In genomic region chr2:91526294-91527146, GRCm38 (mm10) we compare ENCODE assay signal across 8 mouse cellular contexts. TPM values are rescaled to one million over a fixed set of nuclear protein-coding genes. Genes with fewer than 3 reads are reported as not detected.
DNase-seq lines count a peak whose midpoint lies in the region; ATAC-seq and TF ChIP-seq lines count a peak whose summit lies in the region.

Ckap5 (plus strand) TSS chr2:91526762.

- H3K27me3 ChIP-seq in embryonic facial prominence, embryonic 13.5 days: no peaks in the 10 kb centered on the region
- H3K27me3 ChIP-seq in kidney, adult 2 months (replicated peaks; ENCODE audit: control insufficient read depth, insufficient read depth, low read length): no peaks in the 10 kb centered on the region
- H3K27me3 ChIP-seq in limb, embryonic 12.5 days: no peaks in the 10 kb centered on the region
- H3K27me3 ChIP-seq in midbrain, embryonic 15.5 days (replicated peaks): no peaks in the 10 kb centered on the region
- H3K27me3 ChIP-seq in spleen, adult 2 months (ENCODE audit: control insufficient read depth, insufficient read depth, low read length): no peaks in the 10 kb centered on the region; the same call in 1 of the 2 replicates

- TF ChIP-seq CTCF in kidney, adult 2 months (conservative IDR thresholded peaks at IDR 0.05; ENCODE audit: insufficient read depth, insufficient read length, low read depth, low read length): no peak
- TF ChIP-seq CTCF in spleen, adult 2 months (IDR thresholded peaks at IDR 0.05; ENCODE audit: extremely low read depth, insufficient read depth, insufficient read length, insufficient replicate concordance): no peak

- 1% methylated on average over 62 of the region's 64 CpGs for WGBS in embryonic facial prominence, embryonic 13.5 days
- WGBS in kidney, adult 2 months: under 1% methylated on average over 64 of the region's 64 CpGs
- WGBS in limb, embryonic 12.5 days: 2% methylated on average over 64 of the region's 64 CpGs
- 1% methylated on average over 62 of the region's 64 CpGs for WGBS in midbrain, embryonic 15.5 days
- 1% methylated on average over 64 of the region's 64 CpGs for WGBS in spleen, adult 2 months

- TF ChIP-seq POLR2A in kidney, adult 2 months (IDR thresholded peaks at IDR 0.05; ENCODE audit: low read depth, low read length): no peak
- TF ChIP-seq POLR2A in spleen, adult 2 months (IDR thresholded peaks at IDR 0.05; ENCODE audit: low read depth, low read length): no peak

- H3K27ac ChIP-seq in embryonic facial prominence, embryonic 13.5 days: peak within 1 kb of the TSS; percentile 84
- peak within 1 kb of the TSS; percentile 74 for H3K27ac ChIP-seq in kidney, adult 2 months (ENCODE audit: insufficient read depth, low read depth, low read length)
- peak within 1 kb of the TSS; percentile 90 for H3K27ac ChIP-seq in limb, embryonic 12.5 days
- H3K27ac ChIP-seq in midbrain, embryonic 15.5 days: peak within 1 kb of the TSS; percentile 83
- peak within 1 kb of the TSS; percentile 81 for H3K27ac ChIP-seq in spleen, adult 2 months (ENCODE audit: insufficient read depth, low read length)

- peaks cover 12% of the 10 kb centered on the region; the same call in 1 of the 2 replicates for H3K36me3 ChIP-seq in embryonic facial prominence, embryonic 13.5 days
- no peaks in the 10 kb centered on the region for H3K36me3 ChIP-seq in kidney, adult 2 months (ENCODE audit: control insufficient read depth, insufficient read depth, low read length)
- peaks cover 17% of the 10 kb centered on the region for H3K36me3 ChIP-seq in limb, embryonic 12.5 days
- H3K36me3 ChIP-seq in midbrain, embryonic 15.5 days (replicated peaks): no peaks in the 10 kb centered on the region
- no peaks in the 10 kb centered on the region for H3K36me3 ChIP-seq in spleen, adult 2 months (ENCODE audit: control insufficient read depth, insufficient read depth, low read length)

- H3K4me1 ChIP-seq in embryonic facial prominence, embryonic 13.5 days: peaks cover 8% of the 10 kb centered on the region; the same call in 1 of the 2 replicates
- no peaks in the 10 kb centered on the region; the same call in 1 of the 2 replicates for H3K4me1 ChIP-seq in kidney, adult 2 months (ENCODE audit: control insufficient read depth, insufficient read depth, low read length)
- no peaks in the 10 kb centered on the region for H3K4me1 ChIP-seq in limb, embryonic 12.5 days (replicated peaks)
- H3K4me1 ChIP-seq in midbrain, embryonic 15.5 days: peaks cover 14% of the 10 kb centered on the region
- H3K4me1 ChIP-seq in spleen, adult 2 months (ENCODE audit: control insufficient read depth, insufficient read depth, insufficient read length): no peaks in the 10 kb centered on the region; the same call in none of the 2 replicates

- DNase-seq in 3134 (ENCODE audit: extremely low read depth, insufficient read length, low spot score): peak; percentile 89
- DNase-seq in adrenal gland, postnatal 36 days: peak; percentile 91 to 93
- peak; percentile 94 to 95 for DNase-seq in heart, adult 18-20 months
- DNase-seq in kidney, adult 2 months: peak; percentile 96
- DNase-seq in spleen, adult 2 months (ENCODE audit: low read depth in 1 of 2, low spot score in 2 of 2): peak; percentile 80 to 87

- peak within 1 kb of the TSS; percentile 96 for H3K9ac ChIP-seq in embryonic facial prominence, embryonic 13.5 days
- peak within 1 kb of the TSS; percentile 95 for H3K9ac ChIP-seq in limb, embryonic 12.5 days (replicated peaks)
- peak within 1 kb of the TSS; percentile 96 for H3K9ac ChIP-seq in midbrain, embryonic 15.5 days

- peak within 1 kb of the TSS; percentile 69 for H3K4me2 ChIP-seq in embryonic facial prominence, embryonic 13.5 days
- peak within 1 kb of the TSS; percentile 69 for H3K4me2 ChIP-seq in limb, embryonic 12.5 days
- peak within 1 kb of the TSS; percentile 73 for H3K4me2 ChIP-seq in midbrain, embryonic 15.5 days

- H3K4me3 ChIP-seq in embryonic facial prominence, embryonic 13.5 days: peak within 1 kb of the TSS; percentile 97
- H3K4me3 ChIP-seq in kidney, adult 2 months (ENCODE audit: insufficient read depth, low read depth, low read length): peak within 1 kb of the TSS; percentile 88
- H3K4me3 ChIP-seq in limb, embryonic 12.5 days (replicated peaks): peak within 1 kb of the TSS; percentile 95
- peak within 1 kb of the TSS; percentile 82 for H3K4me3 ChIP-seq in midbrain, embryonic 15.5 days
- H3K4me3 ChIP-seq in spleen, adult 2 months (ENCODE audit: extremely low read depth, insufficient read depth, insufficient read length): peak within 1 kb of the TSS; percentile 99

- peak; percentile 93 for ATAC-seq in embryonic facial prominence, embryonic 13.5 days (ENCODE audit: insufficient number of reproducible peaks, insufficient read depth, low FRiP score, low TSS enrichment, low read depth)
- peak; percentile 98 for ATAC-seq in limb, embryonic 12.5 days (ENCODE audit: insufficient number of reproducible peaks, insufficient read depth, low FRiP score, low TSS enrichment, low read depth)
- ATAC-seq in midbrain, embryonic 15.5 days (replicated peaks): peak; percentile 99

- H3K9me3 ChIP-seq in embryonic facial prominence, embryonic 13.5 days: no peaks in the 10 kb centered on the region
- no peaks in the 10 kb centered on the region for H3K9me3 ChIP-seq in limb, embryonic 12.5 days
- no peaks in the 10 kb centered on the region for H3K9me3 ChIP-seq in midbrain, embryonic 15.5 days

RNA-seq across cellular contexts. Expression of gene Ckap5, which starts in this region (rescaled TPM):
- 10 to 100 TPM; 46.8 to 47.7 TPM for total RNA-seq in adrenal gland, postnatal 36 days (2021)
- polyA plus RNA-seq in embryonic facial prominence, embryonic 13.5 days (2015; fragmentation: Nextera tagmentation; extraction: Ambion mirVana): 103 and 110 TPM in 2 replicates
- total RNA-seq in heart, adult 18-20 months (2021): 10 to 100 TPM; 49.1 to 50.4 TPM
- 4.9 and 5.9 TPM in 2 replicates for polyA plus RNA-seq in kidney, adult 2 months (2012; rRNA removed)
- polyA plus RNA-seq in limb, embryonic 12.5 days (2016; fragmentation: Nextera tagmentation; extraction: Ambion mirVana): 124 and 131 TPM in 2 replicates
- polyA plus RNA-seq in midbrain, embryonic 15.5 days (2015; fragmentation: Nextera tagmentation; extraction: Ambion mirVana): 109 and 115 TPM in 2 replicates
- polyA plus RNA-seq in spleen, adult 2 months (2012; rRNA removed): 3.7 and 4.6 TPM in 2 replicates

Comparison
In these comparisons a context has a peak if more than half of its experiments do, and no peak if none do; other contexts are left out.
1. Peak in every context shown above with its lines: DNase-seq, ATAC-seq, H3K4me3 ChIP-seq and H3K27ac ChIP-seq.
2. RNA of gene Ckap5 (polyA plus RNA-seq): 124 to 131 TPM in limb, embryonic 12.5 days, 109 to 115 TPM in midbrain, embryonic 15.5 days and 103 to 110 TPM in embryonic facial prominence, embryonic 13.5 days; 4.9 to 5.9 TPM in kidney, adult 2 months and 3.7 to 4.6 TPM in spleen, adult 2 months; every median in the first group is over 10 times any median in the second.